Mouse (Mus musculus) lung, embryonic 16.5 days (tissue): ENCODE measurements at regions not wholly inside any gene's neighbourhood (a gene's known extent, or its start where the extent isn't known, plus 50 kb on each side); places are given as distances from the start of the nearest gene placed in this dataset.

Experiments
- ATAC-seq: fragments of 200-750 bp; cut with Nextera tagmentation; 2 replicates; pipeline ENCODE4 v1.8.0; 2017; ENCODE audit warnings: low read depth, mild to moderate bottlenecking, moderate library complexity
- H3K27ac ChIP-seq: fragments of 300-500 bp; sonication (generic); 2 replicates; pipeline ENCODE4 v1.5.1; 2014; ENCODE audit warnings: mild to moderate bottlenecking, control low read depth, low read length
- H3K27me3 ChIP-seq: fragments of 300-500 bp; sonication (generic); 2 replicates; pipeline ENCODE4 v1.6.1; 2014; ENCODE audit warnings: low read depth, low read length, mixed read lengths; ENCODE audit not compliant: control insufficient read depth, insufficient read depth
- H3K36me3 ChIP-seq: fragments of 300-500 bp; sonication (generic); 2 replicates; pipeline ENCODE4 v1.6.1; 2014; ENCODE audit warnings: low read length; ENCODE audit not compliant: control insufficient read depth, insufficient read depth
- H3K4me1 ChIP-seq: fragments of 300-500 bp; sonication (generic); replicated peaks from 2 replicates; pipeline ENCODE4 v1.6.1; 2014; ENCODE audit warnings: low read length, mixed read lengths; ENCODE audit not compliant: control insufficient read depth, insufficient read depth
- H3K4me2 ChIP-seq: fragments of 300-500 bp; sonication (generic); 2 replicates; pipeline ENCODE4 v1.6.1; 2014; ENCODE audit warnings: low read depth, low read length, control low read depth
- H3K4me3 ChIP-seq: fragments of 300-500 bp; sonication (generic); 2 replicates; pipeline ENCODE4 v1.5.1; 2014; ENCODE audit warnings: mild to moderate bottlenecking, low read length, control low read depth
- H3K9ac ChIP-seq: fragments of 300-500 bp; sonication (generic); 2 replicates; pipeline ENCODE4 v1.6.1; 2014; ENCODE audit warnings: low read length, control low read depth
- H3K9me3 ChIP-seq: fragments of 300-500 bp; sonication (generic); 2 replicates; pipeline ENCODE4 v1.6.1; 2016; ENCODE audit warnings: low read length; ENCODE audit not compliant: control insufficient read depth
- WGBS: fragments of 180-500 bp; shearing (Covaris S2); extraction: QIAGEN DNeasy Blood & Tissue Kit; methylation state at CpG from one replicate; pipeline ENCODE4 v1.1.7; 2014; 5-methylcytosine and 5-hydroxymethylcytosine counted together

DNA sequence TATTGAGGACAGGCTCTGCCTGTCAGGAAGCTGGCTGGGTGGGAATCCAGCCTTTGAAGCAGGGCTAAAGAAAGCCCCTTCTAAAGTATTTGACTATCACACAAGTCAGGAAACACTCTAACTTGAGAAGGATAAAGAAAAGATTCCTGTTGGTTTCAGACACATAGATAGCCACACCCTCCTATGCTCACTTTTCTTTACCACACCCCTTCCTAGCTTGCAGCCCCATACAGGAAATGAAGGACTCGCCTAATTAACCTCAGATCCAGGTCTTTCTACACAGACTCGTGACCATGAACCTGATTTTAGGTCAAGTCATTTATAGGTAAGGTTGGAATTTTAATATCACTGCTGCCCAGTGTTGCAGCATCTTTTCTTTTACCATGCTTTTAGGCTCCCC, 154.9 kb downstream of the Tex36 start:
- 28% methylated on average over 2 of the region's 2 CpGs for WGBS
- no peak for ATAC-seq
- H3K4me3 ChIP-seq, result no peak overlapping the region
- H3K4me2 ChIP-seq, result no peak overlapping the region
- no peaks in the 10 kb centered on the region for H3K27me3 ChIP-seq
- no peak overlapping the region for H3K27ac ChIP-seq
- no peaks in the 10 kb centered on the region for H3K9me3 ChIP-seq
- no peak overlapping the region for H3K9ac ChIP-seq
- no peaks in the 10 kb centered on the region for H3K4me1 ChIP-seq
- no peaks in the 10 kb centered on the region for H3K36me3 ChIP-seq

DNA sequence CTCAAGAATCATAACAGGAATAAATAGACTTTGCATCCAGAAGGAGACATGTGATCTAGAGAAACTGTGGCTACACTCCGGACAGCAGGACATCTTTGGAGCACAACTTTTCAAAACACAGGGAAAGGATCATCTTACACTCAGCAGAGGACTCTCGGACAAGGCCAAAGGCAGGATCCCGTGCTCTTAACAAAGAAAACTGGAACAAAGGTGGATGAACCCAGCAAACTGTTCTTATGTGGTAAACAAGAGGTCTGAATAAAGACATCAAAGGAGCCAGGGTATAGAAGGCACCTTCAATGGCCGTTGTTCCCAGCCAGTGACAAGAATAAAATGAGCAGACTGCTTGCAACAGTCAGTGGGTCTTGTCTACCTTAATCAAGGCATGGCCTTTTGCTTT, 160.3 kb downstream of the Tex36 start:
- Histone ChIP-seq H3K4me2 (no peak overlapping the region), H3K36me3 (no peaks in the 10 kb centered on the region), H3K9ac (no peak overlapping the region), H3K27me3 (no peaks in the 10 kb centered on the region), H3K9me3 (no peaks in the 10 kb centered on the region), H3K27ac (no peak overlapping the region), H3K4me1 (peaks cover 15% of the 10 kb centered on the region), H3K4me3 (no peak overlapping the region)
- WGBS, result 24% methylated on average over 4 of the region's 4 CpGs
- ATAC-seq, result 0 out of 2 replicates have a peak, but pooled peaks have one; percentile 34

DNA sequence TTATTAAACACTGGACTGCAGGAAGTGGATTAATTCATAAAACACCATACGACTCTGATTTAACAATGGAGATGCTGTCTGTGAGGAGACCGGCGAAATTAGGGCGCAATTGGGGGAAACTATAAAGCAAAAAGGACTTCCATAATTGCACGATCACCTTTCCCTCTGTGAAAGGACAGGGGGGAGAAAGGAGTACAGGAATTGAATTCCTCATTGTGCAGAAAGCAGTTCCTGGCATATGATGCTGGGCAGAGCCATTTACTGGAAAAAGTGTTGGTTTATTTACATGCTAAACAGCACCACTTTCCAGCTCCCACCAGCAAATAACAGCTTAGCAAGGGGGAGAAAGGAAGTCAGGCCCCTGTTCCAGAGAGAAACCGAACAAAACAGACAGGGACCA, 160.8 kb downstream of the Tex36 start:
- H3K4me3 ChIP-seq, result no peak overlapping the region
- no peak overlapping the region for H3K9ac ChIP-seq
- WGBS, result 68% methylated on average over 6 of the region's 6 CpGs
- H3K27ac ChIP-seq, result no peak overlapping the region
- no peaks in the 10 kb centered on the region for H3K9me3 ChIP-seq
- H3K4me2 ChIP-seq, result no peak overlapping the region
- peaks cover 15% of the 10 kb centered on the region for H3K4me1 ChIP-seq
- ATAC-seq, result no peak
- H3K36me3 ChIP-seq, result no peaks in the 10 kb centered on the region
- H3K27me3 ChIP-seq, result no peaks in the 10 kb centered on the region

DNA sequence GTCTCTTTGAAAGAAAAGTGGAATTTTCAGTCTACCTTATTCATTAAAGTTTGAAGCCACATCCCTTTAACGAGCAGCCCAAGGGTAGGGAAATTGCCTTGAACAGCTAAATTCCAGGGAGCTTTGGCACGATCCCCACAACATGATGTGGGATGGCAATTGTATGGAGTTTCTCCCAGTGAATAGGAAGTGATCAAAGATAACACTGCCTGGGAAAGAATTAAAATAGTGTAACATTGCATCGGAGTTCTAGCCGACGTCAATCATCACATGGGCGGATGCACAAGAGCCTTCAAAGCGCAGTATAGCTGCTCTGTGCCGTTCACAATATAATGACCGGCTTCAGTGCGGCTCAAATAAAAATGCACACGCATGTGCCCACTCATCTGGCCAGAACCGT, 161.2 kb downstream of the Tex36 start:
- no peaks in the 10 kb centered on the region for H3K27me3 ChIP-seq
- H3K9me3 ChIP-seq, result no peaks in the 10 kb centered on the region
- no peak overlapping the region for H3K9ac ChIP-seq
- H3K4me3 ChIP-seq, result no peak overlapping the region
- no peaks in the 10 kb centered on the region for H3K36me3 ChIP-seq
- peak; percentile 28; the same call in 1 of the 2 replicates for ATAC-seq
- 42% methylated on average over 12 of the region's 12 CpGs for WGBS
- peaks cover 15% of the 10 kb centered on the region for H3K4me1 ChIP-seq
- no peak overlapping the region for H3K4me2 ChIP-seq
- no peak overlapping the region for H3K27ac ChIP-seq

DNA sequence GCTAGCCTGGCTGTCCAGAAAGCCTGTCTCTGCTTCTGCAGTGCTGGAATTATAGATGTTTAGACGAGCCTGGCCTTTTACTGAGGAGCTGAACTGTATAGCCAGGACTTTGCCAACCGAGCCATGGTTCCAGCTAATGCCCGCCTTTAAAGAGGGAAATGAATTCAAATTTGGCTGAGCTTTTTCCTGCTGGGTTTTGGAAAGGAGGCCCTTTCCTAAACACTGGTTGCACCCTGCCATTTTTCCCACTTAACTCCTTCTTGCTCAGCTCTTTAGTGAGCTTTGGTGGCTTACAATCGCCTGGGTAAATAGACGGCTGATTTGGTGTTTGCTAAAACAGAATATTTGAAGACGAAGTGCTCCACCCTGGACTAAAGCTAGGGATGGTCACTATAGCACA, 161.9 kb downstream of the Tex36 start:
- Histone ChIP-seq H3K4me1 (peaks cover 15% of the 10 kb centered on the region), H3K4me3 (no peak overlapping the region), H3K27ac (no peak overlapping the region), H3K9ac (no peak overlapping the region), H3K27me3 (no peaks in the 10 kb centered on the region), H3K9me3 (no peaks in the 10 kb centered on the region), H3K4me2 (no peak overlapping the region), H3K36me3 (no peaks in the 10 kb centered on the region)
- no peak for ATAC-seq
- WGBS, result 69% methylated on average over 6 of the region's 6 CpGs

DNA sequence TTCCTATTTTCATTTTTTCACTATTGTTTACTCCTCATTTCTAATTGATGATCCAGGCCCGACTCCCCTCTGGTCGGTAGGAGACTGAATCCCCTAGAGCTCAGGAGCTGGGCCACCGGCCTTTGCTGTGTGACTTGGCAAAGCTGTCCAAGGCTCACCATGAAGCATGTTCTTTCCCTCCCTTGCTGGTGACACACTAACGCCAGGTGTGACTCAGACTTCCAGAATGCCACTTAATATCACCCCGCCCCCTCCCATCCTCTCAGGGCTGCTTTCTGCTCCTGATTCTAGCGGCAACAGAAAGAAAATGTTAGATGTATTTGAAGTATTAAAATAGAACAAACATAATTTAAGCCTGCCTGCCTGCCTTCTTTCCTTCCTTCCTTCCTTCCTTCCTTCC, 163.3 kb downstream of the Tex36 start:
- no peak overlapping the region for H3K4me2 ChIP-seq
- no peak overlapping the region for H3K27ac ChIP-seq
- H3K4me1 ChIP-seq, result peaks cover 21% of the 10 kb centered on the region
- no peak for ATAC-seq
- H3K9ac ChIP-seq, result no peak overlapping the region
- H3K36me3 ChIP-seq, result no peaks in the 10 kb centered on the region
- H3K27me3 ChIP-seq, result no peaks in the 10 kb centered on the region
- no peaks in the 10 kb centered on the region for H3K9me3 ChIP-seq
- H3K4me3 ChIP-seq, result no peak overlapping the region
- WGBS, result 59% methylated on average over 6 of the region's 6 CpGs

DNA sequence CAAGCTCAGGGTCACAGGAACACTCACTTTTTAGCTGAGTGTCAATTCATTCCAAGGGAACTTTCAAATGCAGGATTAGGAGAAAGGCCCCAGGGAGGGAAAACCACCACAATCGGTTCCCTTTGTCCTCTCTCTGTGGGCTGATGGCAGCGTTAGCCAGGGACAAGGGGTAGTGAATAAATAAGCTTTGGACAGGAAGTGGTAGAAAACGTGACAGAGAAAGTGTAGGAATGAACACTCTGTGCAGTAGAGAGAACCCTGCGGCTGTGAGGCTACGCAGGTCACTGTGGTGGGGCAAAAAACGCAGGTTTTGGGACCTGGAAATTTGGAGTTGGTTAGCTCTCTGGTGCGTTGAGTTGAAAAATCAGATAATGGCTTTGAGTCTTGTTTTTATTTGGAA, 164.1 kb downstream of the Tex36 start:
- Histone ChIP-seq H3K4me1 (peaks cover 22% of the 10 kb centered on the region), H3K27me3 (no peaks in the 10 kb centered on the region), H3K9me3 (no peaks in the 10 kb centered on the region), H3K36me3 (no peaks in the 10 kb centered on the region), H3K4me2 (no peak overlapping the region), H3K4me3 (no peak overlapping the region), H3K27ac (no peak overlapping the region), H3K9ac (no peak overlapping the region)
- ATAC-seq, result no peak
- WGBS, result 44% methylated on average over 7 of the region's 7 CpGs

DNA sequence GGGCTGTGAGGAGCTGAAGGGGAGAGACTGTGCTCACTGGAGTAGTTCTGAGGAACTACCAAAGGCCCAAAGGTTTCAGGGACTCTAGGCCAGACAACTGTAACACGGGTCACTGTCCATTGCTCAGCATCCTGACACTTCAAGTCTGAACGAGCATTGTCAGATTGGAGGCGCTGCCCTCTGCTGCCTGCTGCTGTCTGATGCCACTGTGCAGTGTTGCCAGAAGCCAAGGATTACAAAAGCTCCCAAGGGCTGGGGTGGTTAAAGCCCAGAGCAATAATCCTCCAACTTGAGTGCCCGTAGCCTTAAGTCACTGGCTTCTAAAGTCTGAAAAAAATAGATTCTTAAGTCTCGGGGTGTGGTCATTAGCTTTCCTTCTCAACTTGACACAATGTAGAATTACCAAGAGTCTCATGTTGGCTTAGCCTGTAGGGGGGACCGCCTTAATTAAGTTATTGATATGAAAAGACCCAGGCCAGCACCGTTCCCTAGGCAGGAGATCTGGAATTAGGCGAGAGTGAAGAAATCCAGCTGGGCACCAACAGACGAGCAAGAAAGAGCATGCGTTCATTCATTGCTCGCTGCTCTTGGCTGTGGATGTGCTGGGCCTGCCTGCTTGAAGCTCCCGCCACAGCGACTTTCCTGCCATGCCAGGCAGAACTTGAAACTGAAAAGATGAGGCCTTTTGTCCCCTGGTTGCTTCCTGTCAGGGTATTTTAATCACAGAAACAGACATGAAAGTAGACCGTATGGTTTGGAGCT, 166.2 kb downstream of the Tex36 start:
- Histone ChIP-seq H3K9me3 (no peaks in the 10 kb centered on the region), H3K4me1 (peaks cover 16% of the 10 kb centered on the region), H3K27ac (peak overlapping the region; percentile 63), H3K9ac (no peak overlapping the region), H3K36me3 (no peaks in the 10 kb centered on the region), H3K4me2 (no peak overlapping the region), H3K27me3 (no peaks in the 10 kb centered on the region), H3K4me3 (no peak overlapping the region)
- 50% methylated on average over 14 of the region's 14 CpGs for WGBS
- ATAC-seq, result peak; percentile 72

DNA sequence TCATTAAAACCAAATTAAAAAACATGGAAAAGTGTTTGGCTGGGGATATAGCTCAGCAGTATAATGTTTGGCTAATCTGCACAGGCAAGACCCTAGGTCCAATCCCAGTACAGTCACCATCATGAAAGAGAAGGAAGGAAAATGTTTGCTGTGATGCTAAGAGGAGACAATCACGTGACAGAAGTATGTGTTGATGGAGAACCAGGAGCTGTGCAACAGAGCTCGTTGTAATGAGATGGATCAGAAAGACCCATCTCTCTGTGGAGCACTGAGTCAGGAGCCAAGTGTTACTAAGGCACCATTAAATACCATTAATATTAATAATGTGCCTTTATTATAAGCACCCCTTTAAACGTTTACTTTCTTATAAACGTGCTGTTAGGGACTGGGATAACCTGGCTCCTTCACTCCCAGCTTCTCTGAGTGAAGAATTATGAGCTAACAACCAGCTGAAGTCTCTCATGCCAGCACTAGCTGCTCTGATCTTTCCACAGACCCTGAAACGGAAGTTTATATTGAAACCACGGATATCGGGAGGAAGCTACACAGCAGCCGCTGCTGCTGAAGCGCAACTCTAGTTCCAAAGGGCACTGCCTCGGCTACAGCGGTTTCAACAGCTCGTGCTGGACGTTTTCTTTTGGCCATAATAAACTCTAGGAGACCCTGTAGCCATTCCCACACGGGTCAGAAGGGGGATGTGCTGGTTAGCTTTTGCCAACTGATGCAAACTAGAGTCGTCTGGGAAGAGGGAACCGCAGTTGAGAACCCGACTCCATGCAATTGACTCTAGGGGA, 167.7 kb downstream of the Tex36 start:
- H3K4me2 ChIP-seq, result peak overlapping the region; percentile 13; the same call in 1 of the 2 replicates
- H3K4me3 ChIP-seq, result no peak overlapping the region
- H3K4me1 ChIP-seq, result peaks cover 10% of the 10 kb centered on the region; the same call in 1 of the 2 replicates
- no peaks in the 10 kb centered on the region for H3K9me3 ChIP-seq
- WGBS, result 39% methylated on average over 17 of the region's 17 CpGs
- ATAC-seq, result peak; percentile 68
- H3K27me3 ChIP-seq, result no peaks in the 10 kb centered on the region
- H3K27ac ChIP-seq, result peak overlapping the region; percentile 67
- H3K36me3 ChIP-seq, result no peaks in the 10 kb centered on the region
- H3K9ac ChIP-seq, result no peak overlapping the region
